Mouse (Mus musculus): ENCODE data around the gene Eif2ak1.

DNA sequence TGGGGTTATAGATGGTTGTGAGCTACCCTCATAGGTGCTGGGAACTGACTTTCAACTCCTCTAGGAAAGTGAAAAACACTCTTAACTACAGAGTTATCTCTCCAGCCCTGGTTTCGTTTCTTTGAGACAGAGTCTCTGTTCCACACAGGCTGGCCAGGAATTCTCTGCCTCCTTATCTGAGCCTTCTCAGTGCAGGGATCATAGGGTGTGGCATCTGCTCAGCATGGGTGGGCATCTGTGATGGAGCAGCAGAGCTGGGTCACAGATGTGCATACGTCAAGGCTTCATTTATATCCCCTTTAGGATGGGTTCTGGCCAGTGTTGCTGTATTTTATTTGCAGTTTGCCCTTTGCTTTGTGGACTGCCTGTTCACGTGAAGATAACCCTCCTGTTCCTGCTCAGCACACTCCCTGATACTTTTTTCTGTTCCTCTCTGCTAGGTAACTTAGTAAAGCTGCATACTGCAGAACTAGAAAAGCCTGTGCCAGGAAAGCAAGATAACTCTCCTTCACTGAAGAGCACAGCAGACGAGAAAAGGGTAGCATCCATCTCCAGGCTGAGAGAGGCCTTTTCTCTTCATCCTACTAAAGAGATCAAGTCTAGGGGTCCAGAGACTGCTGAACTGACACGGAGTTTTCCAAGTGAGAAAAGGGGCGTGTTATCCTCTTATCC is 107.3 kb downstream of the Eif2ak1 start:
- TF ChIP-seq USF1 (IDR thresholded peaks at IDR 0.05; ENCODE audit: low read depth) (no peak), FOSL1 (IDR thresholded peaks at IDR 0.05; ENCODE audit: insufficient read depth, low read length, poor library complexity, severe bottlenecking) (no peak), CTCF (IDR thresholded peaks at IDR 0.05; ENCODE audit: control insufficient read depth, insufficient read depth, insufficient read length) (no peak)

All from C2C12 (cell line).